Mouse (Mus musculus) B cell, adult (primary cell): Measurements from ENCODE around the gene Nkapd1. TPM values are rescaled to one million over a fixed set of nuclear protein-coding genes. Genes with fewer than 3 reads are reported as not detected.

Source experiments
- total RNA-seq: library from RNA; stranded (reverse); gene quantifications from 4 replicates; pipeline ENCODE4 v1.2.4, GENCODE M21; 2023; ENCODE audit not compliant: inconsistent age

Gene Nkapd1
- 27.3 to 32.1 TPM (median 29.3 TPM) in 4 replicates for total RNA-seq

DNA sequence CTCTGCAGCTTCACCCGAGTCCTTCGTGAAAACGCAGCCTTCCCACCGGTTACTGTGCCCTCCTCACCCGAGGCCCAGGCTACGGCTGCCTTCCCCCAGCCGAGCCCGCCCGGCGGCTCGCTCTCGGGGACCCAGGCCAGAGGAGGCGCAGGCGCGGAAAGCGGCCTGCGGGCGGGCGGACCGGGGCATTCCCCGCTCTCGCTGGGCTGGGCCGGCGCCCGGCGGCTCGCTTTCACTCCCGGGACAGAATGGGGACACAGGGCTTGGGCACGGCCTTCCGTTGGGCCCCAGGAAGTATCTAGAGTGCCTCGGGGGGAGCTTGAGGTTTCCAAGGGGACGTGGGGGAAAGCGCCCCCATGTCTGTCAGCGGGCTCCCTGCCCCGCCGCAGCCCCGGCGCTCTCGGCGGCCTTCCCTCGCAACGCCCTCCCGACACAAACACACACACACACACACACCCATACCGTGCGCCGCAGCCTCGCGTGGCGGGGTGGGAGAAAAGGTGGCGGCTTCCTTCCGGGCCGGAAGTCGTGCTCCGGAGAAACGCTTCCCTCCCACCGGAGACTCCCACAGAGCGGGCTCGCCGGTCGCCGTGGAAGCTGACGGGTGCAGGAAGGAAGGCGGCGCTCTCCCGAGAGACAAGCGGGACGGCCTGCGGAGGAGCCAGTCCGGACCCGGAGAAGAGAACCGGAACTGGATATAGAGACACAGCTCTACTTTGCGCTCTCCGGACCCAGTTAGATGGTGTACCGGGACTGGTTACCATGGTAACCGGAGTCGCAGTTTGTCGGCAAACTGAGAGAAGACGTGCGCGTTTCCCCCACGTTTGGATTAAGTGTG lies at the start of gene Nkapd1, which contains the start of gene Pih1d2:
Gene Nkapd1, minus strand, starts transcription at position 699 of the 838 bp plus-strand sequence.
Gene Pih1d2, plus strand, starts transcription at position 556 of the 838 bp plus-strand sequence.

GRCm38 (mm10) chr9:50659392-50660217 lies 42.3 kb upstream of the Nkapd1 start, which contains the start of gene Dlat:
Gene Dlat, minus strand, starts transcription at chr9:50659780.

DNA sequence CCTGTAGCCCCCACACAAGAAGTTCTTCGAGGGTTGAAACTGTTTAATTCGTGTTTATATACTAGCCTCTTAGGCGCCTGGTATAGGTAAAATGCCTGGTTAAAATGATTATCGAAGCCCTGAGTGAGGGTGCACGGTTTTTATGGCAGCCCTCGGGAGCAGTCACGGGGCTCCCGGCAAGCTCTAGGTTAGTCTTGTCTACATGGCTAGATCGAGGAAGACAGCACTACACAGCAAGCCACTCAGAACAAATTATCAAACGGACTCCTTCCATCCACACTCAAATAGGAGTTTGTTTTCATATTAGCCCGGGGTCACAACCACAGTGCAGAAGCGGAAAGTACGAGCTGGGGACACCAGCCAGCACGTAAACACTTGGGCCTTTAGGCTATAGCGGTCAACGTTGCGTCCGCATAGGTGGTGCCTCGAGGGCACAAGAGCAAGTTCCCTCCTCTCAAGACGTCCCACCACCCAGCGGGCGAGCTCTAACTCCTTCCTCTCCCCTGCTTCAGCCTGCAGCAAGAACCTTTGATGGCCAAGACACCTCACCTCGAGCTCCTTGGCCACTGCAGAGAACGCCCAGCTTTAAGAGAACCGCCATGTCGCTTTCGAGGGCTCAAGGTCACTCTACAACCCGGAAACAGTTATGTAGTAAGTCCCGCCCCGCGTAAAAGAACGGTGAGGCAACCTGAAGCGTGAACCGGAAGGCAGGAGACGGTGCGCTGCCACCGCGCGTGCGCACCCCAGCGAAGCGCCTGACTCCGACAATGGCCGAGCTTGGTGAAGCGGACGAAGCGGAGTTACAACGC lies 13.9 kb downstream of the Nkapd1 start, which contains the start of the genes Sdhd and Timm8b:
Gene Sdhd, minus strand, starts transcription at position 624 of the 809 bp plus-strand sequence.
Gene Timm8b, plus strand, starts transcription at position 722 of the 809 bp plus-strand sequence.

DNA sequence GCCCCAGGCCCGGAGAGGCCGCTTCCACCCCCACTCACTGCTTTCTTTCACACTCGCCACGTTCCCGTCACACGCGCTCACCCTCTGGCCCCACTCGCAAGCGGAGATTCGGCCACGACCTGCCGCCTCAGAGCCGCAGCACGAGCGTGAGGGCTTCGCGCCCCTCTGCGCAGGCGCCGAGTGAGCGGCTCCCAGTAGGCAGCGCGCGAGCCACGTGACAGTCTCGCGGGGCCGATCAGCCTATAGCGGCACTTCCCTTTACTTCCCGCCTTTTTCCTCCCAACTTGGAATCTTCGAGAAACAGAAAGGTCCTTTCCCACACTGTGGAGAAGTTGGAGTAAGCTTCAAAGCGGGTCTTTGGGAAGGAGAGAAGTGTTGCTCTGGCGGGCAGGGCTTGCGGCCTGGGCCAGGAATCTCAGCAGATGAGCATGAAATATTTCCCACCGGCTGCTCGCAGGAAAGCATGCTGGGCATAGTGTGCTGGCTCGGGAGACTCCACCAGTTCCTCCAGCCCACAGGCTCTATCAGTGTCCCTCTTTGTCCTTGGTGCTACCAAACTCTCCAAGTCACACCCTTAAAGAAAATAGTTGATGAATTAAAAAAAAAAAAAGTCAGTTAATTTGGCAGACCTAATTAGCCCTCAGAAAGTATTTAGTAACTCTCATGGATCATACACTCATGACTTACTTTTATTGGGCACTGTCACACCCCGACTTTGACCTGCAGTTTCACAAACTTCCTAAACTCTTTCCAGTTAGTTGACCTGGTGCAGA lies 55.9 kb downstream of the Nkapd1 start, which contains the start of gene Tex12:
Gene Tex12, minus strand, starts transcription at position 181 of the 773 bp plus-strand sequence.

Other genes with a start within 250 kb of the Nkapd1 start
- gene Plet1, start 122.9 kb downstream of the Nkapd1 start, total RNA-seq: not detected in 4 replicates
- 58.5 to 68.5 TPM (median 61.2 TPM) in 4 replicates for gene Pts, start 88.7 kb downstream of the Nkapd1 start, total RNA-seq
- 16.3 to 23.4 TPM (median 21.1 TPM) in 4 replicates for gene Il18, start 62.6 kb downstream of the Nkapd1 start, total RNA-seq
- gene Bco2, start 62.3 kb downstream of the Nkapd1 start, total RNA-seq: 2.4 to 3.7 TPM (median 3.3 TPM) in 4 replicates
- gene Tex12, start 56.1 kb downstream of the Nkapd1 start, total RNA-seq: not detected in 4 replicates
- 51.3 to 59.6 TPM (median 55.6 TPM) in 4 replicates for gene Sdhd, start 13.7 kb downstream of the Nkapd1 start, total RNA-seq
- 52.2 to 55.4 TPM (median 53.6 TPM) in 4 replicates for gene Timm8b, start 13.6 kb downstream of the Nkapd1 start, total RNA-seq
- 0.78 to 2.2 TPM in 2 of 4 replicates, not detected in the others for gene Pih1d2, start 143 bp downstream of the Nkapd1 start, total RNA-seq
- gene Dlat, start 42.3 kb upstream of the Nkapd1 start, total RNA-seq: 22.5 to 35.4 TPM (median 31.0 TPM) in 4 replicates
- gene Dixdc1, start 122.1 kb upstream of the Nkapd1 start, total RNA-seq: not detected in 4 replicates
- gene 2310030G06Rik, start 129.1 kb upstream of the Nkapd1 start, total RNA-seq: not detected in 4 replicates
- gene Cryab, start 133.9 kb upstream of the Nkapd1 start, total RNA-seq: not detected in 4 replicates
- not detected in 4 replicates for gene Hspb2, start 134.9 kb upstream of the Nkapd1 start, total RNA-seq
- 14.8 to 23.6 TPM (median 16.3 TPM) in 4 replicates for gene Fdxacb1, start 150.8 kb upstream of the Nkapd1 start, total RNA-seq
- gene Alg9, start 157.6 kb upstream of the Nkapd1 start, total RNA-seq: 25.1 to 27.8 TPM (median 26.5 TPM) in 4 replicates
- gene 1110032A03Rik, start 158.1 kb upstream of the Nkapd1 start, total RNA-seq: 21.2 to 30.0 TPM (median 25.0 TPM) in 4 replicates
- gene Ppp2r1b, start 227.8 kb upstream of the Nkapd1 start, total RNA-seq: 40.3 to 50.9 TPM (median 46.0 TPM) in 4 replicates